17 mouse cellular contexts compared by ENCODE assay signal in the genomic region with DNA sequence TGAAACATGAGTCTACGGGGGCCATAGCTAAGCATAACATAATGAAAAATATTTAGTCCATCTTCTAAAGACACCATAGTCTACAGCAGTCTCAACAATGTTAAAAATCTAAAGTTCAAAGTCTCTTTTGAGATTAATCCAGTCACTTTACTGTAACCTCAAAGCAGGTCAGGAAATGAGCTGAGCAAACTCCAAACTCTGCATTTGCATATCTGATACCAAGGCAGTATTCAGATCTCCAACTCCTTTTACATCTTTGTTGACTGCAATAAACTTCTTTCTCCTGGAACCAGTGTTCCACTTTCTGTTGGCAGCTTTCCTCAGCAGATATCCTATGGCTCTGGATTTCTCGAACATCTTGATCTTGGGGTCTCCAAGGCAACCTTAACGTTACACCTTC.
"Had no signal": no experiment of that assay in that cellular context is flagged by ENCODE, and none has a peak within 500 bp of the region (broad histone marks: within the 10 kb centered on the region; RNA-seq: fewer than 3 reads in every experiment).

No protein-coding gene starts in this region.

- ATAC-seq: lung, postnatal 0 days; midbrain, embryonic 13.5 days had no signal

- H3K9ac ChIP-seq: limb, embryonic 12.5 days; liver, embryonic 15.5 days; midbrain, embryonic 13.5 days; neural tube, embryonic 13.5 days had no signal

- H3K27me3 ChIP-seq: limb, embryonic 12.5 days; liver, embryonic 15.5 days; midbrain, embryonic 13.5 days; neural tube, embryonic 13.5 days had no signal

- H3K4me2 ChIP-seq: limb, embryonic 12.5 days; liver, embryonic 15.5 days; midbrain, embryonic 13.5 days; neural tube, embryonic 13.5 days had no signal

- H3K9me3 ChIP-seq: limb, embryonic 12.5 days; liver, embryonic 15.5 days; midbrain, embryonic 13.5 days; neural tube, embryonic 13.5 days had no signal

- H3K27ac ChIP-seq: kidney, postnatal 0 days; limb, embryonic 12.5 days; liver, embryonic 15.5 days; midbrain, embryonic 13.5 days; neural tube, embryonic 13.5 days had no signal

- DNase-seq: kidney, adult 8-10 months; kidney, postnatal 36 days; layer of hippocampus, adult 9-11 months; layer of hippocampus, postnatal 36 days; liver; lung, adult 2 months; lung, postnatal 36 days; retina, postnatal 1 day; right cerebral cortex, postnatal 14 days; thymus, postnatal 14 days had no signal

- H3K4me3 ChIP-seq: limb, embryonic 12.5 days; liver, embryonic 15.5 days; midbrain, embryonic 13.5 days; myocyte; neural tube, embryonic 13.5 days had no signal
